Mouse (Mus musculus): ENCODE measurements around the gene Pheta2. TPM values are rescaled to one million over a fixed set of nuclear protein-coding genes. Genes with fewer than 3 reads are reported as not detected.

The Pheta2 gene
- polyA plus RNA-seq, 1 experiment = 0.02 TPM

- Histone ChIP-seq H3K4me3 (ENCODE audit: insufficient read depth, poor library complexity, severe bottlenecking) (no peak overlapping the region), H3K79me2 (ENCODE audit: control insufficient read depth, insufficient read depth) (peaks cover 54% of the 10 kb centered on the region), H3K27me3 (ENCODE audit: control insufficient read depth, insufficient read depth, insufficient read length) (no peaks in the 10 kb centered on the region), H3ac (ENCODE audit: control insufficient read depth, insufficient read length, low read depth) (no peak overlapping the region), H3K79me3 (ENCODE audit: low read depth) (peaks cover 29% of the 10 kb centered on the region), H3K36me3 (ENCODE audit: control insufficient read depth, insufficient read depth) (peaks cover 40% of the 10 kb centered on the region)
- TF ChIP-seq FOSL1 (IDR thresholded peaks at IDR 0.05; ENCODE audit: insufficient read depth, low read length, poor library complexity, severe bottlenecking) (no peak), CEBPB (IDR thresholded peaks at IDR 0.05; ENCODE audit: low read depth) (no peak), MYOG (IDR thresholded peaks at IDR 0.05; ENCODE audit: control insufficient read depth, extremely low read depth, insufficient read length) (no peak), MAX (IDR thresholded peaks at IDR 0.05) (no peak), CTCF (IDR thresholded peaks at IDR 0.05; ENCODE audit: control insufficient read depth, insufficient read depth, insufficient read length) (no peak), MYOD1 (IDR thresholded peaks at IDR 0.05; ENCODE audit: control insufficient read depth, insufficient read length, low read depth) (no peak), USF1 (IDR thresholded peaks at IDR 0.05; ENCODE audit: low read depth) (no peak)
Observed at GRCm38 (mm10) chr15:82347852-82348251, 9.1 kb downstream of the Pheta2 start.

DNA sequence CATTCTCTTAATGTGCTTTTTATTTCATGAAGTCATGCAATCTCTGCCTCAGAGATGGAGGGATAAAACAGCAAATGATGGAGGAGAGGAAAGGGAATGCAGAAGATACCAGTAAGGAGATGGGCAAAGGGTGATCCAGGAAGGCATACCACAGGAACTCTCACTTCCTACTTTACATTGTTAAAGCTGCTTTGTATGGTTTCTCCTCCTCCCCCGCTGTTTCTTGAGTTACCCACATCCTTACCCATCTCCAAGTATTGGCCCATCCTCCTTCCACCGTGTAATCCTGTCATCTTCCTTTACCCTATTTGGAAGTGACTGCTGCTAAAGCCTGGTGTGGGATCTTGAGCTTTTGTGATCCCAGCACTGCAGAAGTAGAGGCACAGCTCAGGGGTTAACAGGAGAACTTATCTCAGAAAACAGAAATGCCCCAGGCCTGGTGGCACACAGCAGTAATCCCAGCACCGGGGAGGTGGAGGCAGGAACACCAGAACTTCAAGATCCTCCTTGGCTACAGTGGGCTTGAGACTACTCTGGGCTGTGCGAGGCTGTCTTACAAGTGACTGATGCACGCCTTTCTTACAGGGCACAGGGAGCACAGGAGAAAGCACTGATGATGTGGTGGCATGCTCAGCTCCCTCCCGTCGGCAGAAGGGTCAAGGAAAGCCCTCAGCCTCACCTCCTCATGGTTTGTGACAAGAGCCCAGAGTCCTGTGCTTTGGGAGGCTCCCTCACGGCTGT lies 9.7 kb downstream of the Pheta2 start:
- Histone ChIP-seq H3K36me3 (ENCODE audit: control insufficient read depth, insufficient read depth) (peaks cover 40% of the 10 kb centered on the region), H3K27me3 (ENCODE audit: control insufficient read depth, insufficient read depth, insufficient read length) (no peaks in the 10 kb centered on the region), H3K4me3 (ENCODE audit: insufficient read depth, poor library complexity, severe bottlenecking) (no peak overlapping the region), H3ac (ENCODE audit: control insufficient read depth, insufficient read length, low read depth) (no peak overlapping the region), H3K79me3 (ENCODE audit: low read depth) (peaks cover 35% of the 10 kb centered on the region), H3K79me2 (ENCODE audit: control insufficient read depth, insufficient read depth) (peaks cover 60% of the 10 kb centered on the region)
- TF ChIP-seq USF1 (IDR thresholded peaks at IDR 0.05; ENCODE audit: low read depth) (no peak), MYOD1 (IDR thresholded peaks at IDR 0.05; ENCODE audit: control insufficient read depth, insufficient read length, low read depth) (no peak), MAX (IDR thresholded peaks at IDR 0.05) (no peak), CEBPB (IDR thresholded peaks at IDR 0.05; ENCODE audit: low read depth) (no peak), MYOG (IDR thresholded peaks at IDR 0.05; ENCODE audit: control insufficient read depth, extremely low read depth, insufficient read length) (no peak), FOSL1 (IDR thresholded peaks at IDR 0.05; ENCODE audit: insufficient read depth, low read length, poor library complexity, severe bottlenecking) (no peak), CTCF (IDR thresholded peaks at IDR 0.05; ENCODE audit: control insufficient read depth, insufficient read depth, insufficient read length) (no peak)

DNA sequence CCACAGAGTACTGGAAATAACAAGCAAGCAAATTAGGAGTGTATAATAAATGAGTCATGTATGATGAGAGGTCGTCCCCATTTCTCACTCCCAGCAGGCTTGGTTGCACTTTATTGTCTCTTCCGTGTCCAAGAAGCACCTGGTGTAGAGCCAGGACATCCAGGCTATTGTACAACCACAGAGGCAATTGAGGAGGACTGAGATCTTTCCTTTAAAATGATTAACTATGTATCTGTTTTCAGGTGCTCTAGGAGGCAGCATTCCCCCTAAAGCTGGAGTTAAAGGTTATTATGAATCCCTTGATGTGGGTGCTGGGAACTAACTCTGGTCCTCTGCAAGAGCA lies 10.2 kb downstream of the Pheta2 start:
- peaks cover 65% of the 10 kb centered on the region for H3K79me2 ChIP-seq (ENCODE audit: control insufficient read depth, insufficient read depth)
- no peaks in the 10 kb centered on the region for H3K27me3 ChIP-seq (ENCODE audit: control insufficient read depth, insufficient read depth, insufficient read length)
- peaks cover 40% of the 10 kb centered on the region for H3K36me3 ChIP-seq (ENCODE audit: control insufficient read depth, insufficient read depth)
- H3ac ChIP-seq (ENCODE audit: control insufficient read depth, insufficient read length, low read depth) = no peak overlapping the region
- TF ChIP-seq CEBPB (IDR thresholded peaks at IDR 0.05; ENCODE audit: low read depth) = no peak
- TF ChIP-seq MYOG (IDR thresholded peaks at IDR 0.05; ENCODE audit: control insufficient read depth, extremely low read depth, insufficient read length) = no peak
- peaks cover 38% of the 10 kb centered on the region for H3K79me3 ChIP-seq (ENCODE audit: low read depth)
- no peak overlapping the region for H3K4me3 ChIP-seq (ENCODE audit: insufficient read depth, poor library complexity, severe bottlenecking)

DNA sequence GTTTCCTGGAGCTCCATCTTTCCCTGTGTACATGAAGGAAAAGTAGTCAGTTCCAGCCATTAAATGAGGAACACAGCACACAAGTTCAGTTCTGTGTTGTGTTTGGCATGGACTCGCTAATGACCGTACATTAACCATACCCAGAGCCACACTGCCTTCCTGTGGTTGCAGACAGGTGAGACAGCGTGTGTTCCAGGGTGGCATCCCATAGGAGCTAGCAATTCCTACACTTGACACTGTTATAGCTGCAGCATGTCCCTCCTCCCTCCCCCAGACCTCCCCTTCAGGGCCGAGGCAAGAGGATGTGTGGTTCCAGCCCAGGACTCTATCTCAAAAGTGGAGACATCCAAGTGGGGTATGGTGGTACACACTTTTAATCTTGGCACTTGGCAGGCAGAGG lies 11.6 kb downstream of the Pheta2 start:
- Histone ChIP-seq H3K36me3 (ENCODE audit: control insufficient read depth, insufficient read depth) (peaks cover 40% of the 10 kb centered on the region), H3K79me2 (ENCODE audit: control insufficient read depth, insufficient read depth) (peaks cover 67% of the 10 kb centered on the region), H3ac (ENCODE audit: control insufficient read depth, insufficient read length, low read depth) (no peak overlapping the region), H3K27me3 (ENCODE audit: control insufficient read depth, insufficient read depth, insufficient read length) (no peaks in the 10 kb centered on the region), H3K4me3 (ENCODE audit: insufficient read depth, poor library complexity, severe bottlenecking) (no peak overlapping the region), H3K79me3 (ENCODE audit: low read depth) (peaks cover 38% of the 10 kb centered on the region)
- TF ChIP-seq MYOD1 (IDR thresholded peaks at IDR 0.05; ENCODE audit: control insufficient read depth, insufficient read length, low read depth) (no peak), MYOG (IDR thresholded peaks at IDR 0.05; ENCODE audit: control insufficient read depth, extremely low read depth, insufficient read length) (no peak), CTCF (IDR thresholded peaks at IDR 0.05; ENCODE audit: control insufficient read depth, insufficient read depth, insufficient read length) (no peak), FOSL1 (IDR thresholded peaks at IDR 0.05; ENCODE audit: insufficient read depth, low read length, poor library complexity, severe bottlenecking) (no peak), USF1 (IDR thresholded peaks at IDR 0.05; ENCODE audit: low read depth) (no peak), CEBPB (IDR thresholded peaks at IDR 0.05; ENCODE audit: low read depth) (no peak), MAX (IDR thresholded peaks at IDR 0.05) (no peak)

DNA sequence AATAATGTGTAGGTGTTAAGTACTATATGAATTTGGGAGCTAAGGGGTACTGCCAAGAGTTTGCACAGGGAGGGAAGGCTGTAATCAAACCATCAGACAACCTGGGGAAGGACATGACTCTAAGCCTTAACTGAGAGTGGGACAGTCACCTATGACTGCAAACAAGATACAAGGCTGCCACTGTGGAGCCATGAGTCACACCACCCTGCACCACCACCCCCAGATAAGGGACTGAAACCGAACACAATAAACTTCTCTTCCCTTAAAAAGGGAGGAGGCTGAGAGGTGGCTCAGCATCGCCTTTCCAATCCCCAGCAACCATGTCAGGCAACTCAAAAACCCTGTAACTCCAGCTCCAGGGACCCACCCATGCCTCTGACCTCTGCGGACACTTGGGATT lies 12.7 kb downstream of the Pheta2 start:
- Histone ChIP-seq H3K27me3 (ENCODE audit: control insufficient read depth, insufficient read depth, insufficient read length) (no peaks in the 10 kb centered on the region), H3ac (ENCODE audit: control insufficient read depth, insufficient read length, low read depth) (no peak overlapping the region), H3K36me3 (ENCODE audit: control insufficient read depth, insufficient read depth) (peaks cover 40% of the 10 kb centered on the region), H3K4me3 (ENCODE audit: insufficient read depth, poor library complexity, severe bottlenecking) (no peak overlapping the region), H3K79me3 (ENCODE audit: low read depth) (peaks cover 37% of the 10 kb centered on the region), H3K79me2 (ENCODE audit: control insufficient read depth, insufficient read depth) (peaks cover 64% of the 10 kb centered on the region)
- no peak for TF ChIP-seq MYOD1 (IDR thresholded peaks at IDR 0.05; ENCODE audit: control insufficient read depth, insufficient read length, low read depth)
- no peak for TF ChIP-seq CTCF (IDR thresholded peaks at IDR 0.05; ENCODE audit: control insufficient read depth, insufficient read depth, insufficient read length)
- TF ChIP-seq MAX (IDR thresholded peaks at IDR 0.05) = no peak
- TF ChIP-seq MYOG (IDR thresholded peaks at IDR 0.05; ENCODE audit: control insufficient read depth, extremely low read depth, insufficient read length) = no peak
- TF ChIP-seq USF1 (IDR thresholded peaks at IDR 0.05; ENCODE audit: low read depth) = no peak
- no peak for TF ChIP-seq CEBPB (IDR thresholded peaks at IDR 0.05; ENCODE audit: low read depth)
- no peak for TF ChIP-seq FOSL1 (IDR thresholded peaks at IDR 0.05; ENCODE audit: insufficient read depth, low read length, poor library complexity, severe bottlenecking)
